Mouse (Mus musculus): ENCODE data around the gene Ecel1. TPM values are rescaled to one million over a fixed set of nuclear protein-coding genes. Genes with fewer than 3 reads are reported as not detected.

Ecel1 gene
- polyA plus RNA-seq, 1 experiment from 2014 or later: 0.90 TPM

- 2% methylated on average over 54 of the region's 54 CpGs for WGBS
- H3K27ac ChIP-seq: no peak overlapping the region
- peak overlapping the region; percentile 56 for H3K4me3 ChIP-seq
- no peaks in the 10 kb centered on the region for H3K9me3 ChIP-seq
- peak overlapping the region; percentile 91 for H3K4me2 ChIP-seq
- peaks cover 72% of the 10 kb centered on the region for H3K27me3 ChIP-seq
- H3K36me3 ChIP-seq: no peaks in the 10 kb centered on the region
- peaks cover 18% of the 10 kb centered on the region for H3K4me1 ChIP-seq
- no peak for ATAC-seq (ENCODE audit: insufficient number of reproducible peaks, insufficient read depth, low FRiP score, low TSS enrichment, low read depth)
- H3K9ac ChIP-seq: peak overlapping the region; percentile 74
Observed at GRCm38 (mm10) chr1:87186261-87187036, 30.1 kb upstream of the Ecel1 start.

- Histone ChIP-seq H3K4me2 (no peak overlapping the region), H3K36me3 (no peaks in the 10 kb centered on the region), H3K9me3 (no peaks in the 10 kb centered on the region), H3K27me3 (peaks cover 81% of the 10 kb centered on the region), H3K4me1 (peaks cover 15% of the 10 kb centered on the region), H3K4me3 (no peak overlapping the region), H3K9ac (no peak overlapping the region), H3K27ac (no peak overlapping the region)
- 14% methylated on average over 13 of the region's 13 CpGs for WGBS
- no peak for ATAC-seq (ENCODE audit: insufficient number of reproducible peaks, insufficient read depth, low FRiP score, low TSS enrichment, low read depth)
Observed at GRCm38 (mm10) chr1:87185526-87185925, 29.2 kb upstream of the Ecel1 start.

- Histone ChIP-seq H3K27ac (no peak overlapping the region), H3K4me2 (peak overlapping the region; percentile 43), H3K4me1 (peaks cover 12% of the 10 kb centered on the region), H3K36me3 (no peaks in the 10 kb centered on the region), H3K9me3 (no peaks in the 10 kb centered on the region), H3K4me3 (no peak overlapping the region), H3K9ac (no peak overlapping the region), H3K27me3 (peaks cover 82% of the 10 kb centered on the region)
- ATAC-seq (ENCODE audit: insufficient number of reproducible peaks, insufficient read depth, low FRiP score, low TSS enrichment, low read depth): no peak
- 8% methylated on average over 20 of the region's 20 CpGs for WGBS
Observed at GRCm38 (mm10) chr1:87184751-87185139, 28.4 kb upstream of the Ecel1 start.

- WGBS: 29% methylated on average over 15 of the region's 15 CpGs
- Histone ChIP-seq H3K9me3 (no peaks in the 10 kb centered on the region), H3K9ac (no peak overlapping the region), H3K36me3 (no peaks in the 10 kb centered on the region), H3K27me3 (peaks cover 81% of the 10 kb centered on the region), H3K4me3 (no peak overlapping the region), H3K4me1 (peaks cover 12% of the 10 kb centered on the region), H3K27ac (no peak overlapping the region), H3K4me2 (peak overlapping the region; percentile 43)
- ATAC-seq (ENCODE audit: insufficient number of reproducible peaks, insufficient read depth, low FRiP score, low TSS enrichment, low read depth): no peak
Observed at GRCm38 (mm10) chr1:87183998-87184750, 27.9 kb upstream of the Ecel1 start.

GRCm38 (mm10) chr1:87183013-87183412 is 26.7 kb upstream of the Ecel1 start, which contains the start of gene Prss56:
Gene Prss56 (plus strand): TSS chr1:87183313.
- ATAC-seq (ENCODE audit: insufficient number of reproducible peaks, insufficient read depth, low FRiP score, low TSS enrichment, low read depth): no peak
- WGBS: 54% methylated on average over 9 of the region's 9 CpGs
- H3K9me3 ChIP-seq: no peaks in the 10 kb centered on the region
- no peak within 1 kb of the TSS for H3K27ac ChIP-seq
- H3K36me3 ChIP-seq: no peaks in the 10 kb centered on the region
- H3K4me2 ChIP-seq: no peak within 1 kb of the TSS
- H3K27me3 ChIP-seq: peaks cover 69% of the 10 kb centered on the region
- H3K9ac ChIP-seq: no peak within 1 kb of the TSS
- H3K4me3 ChIP-seq: no peak within 1 kb of the TSS
- H3K4me1 ChIP-seq: peaks cover 12% of the 10 kb centered on the region

- Histone ChIP-seq H3K27ac (no peak overlapping the region), H3K9me3 (no peaks in the 10 kb centered on the region), H3K9ac (no peak overlapping the region), H3K36me3 (no peaks in the 10 kb centered on the region), H3K4me1 (peaks cover 11% of the 10 kb centered on the region), H3K27me3 (peaks cover 50% of the 10 kb centered on the region), H3K4me2 (no peak overlapping the region), H3K4me3 (no peak overlapping the region)
- 39% methylated on average over 5 of the region's 5 CpGs for WGBS
- ATAC-seq (ENCODE audit: insufficient number of reproducible peaks, insufficient read depth, low FRiP score, low TSS enrichment, low read depth): no peak
Observed at GRCm38 (mm10) chr1:87180896-87181295, 24.6 kb upstream of the Ecel1 start.

GRCm38 (mm10) chr1:87175852-87176292 is 19.6 kb upstream of the Ecel1 start:
- WGBS: 8% methylated on average over 11 of the region's 11 CpGs
- no peaks in the 10 kb centered on the region for H3K36me3 ChIP-seq
- H3K4me1 ChIP-seq: peaks cover 18% of the 10 kb centered on the region
- ATAC-seq (ENCODE audit: insufficient number of reproducible peaks, insufficient read depth, low FRiP score, low TSS enrichment, low read depth): peak; percentile 76
- H3K4me3 ChIP-seq: no peak overlapping the region
- H3K4me2 ChIP-seq: peak overlapping the region; percentile 26
- no peak overlapping the region for H3K9ac ChIP-seq
- H3K27ac ChIP-seq: no peak overlapping the region
- H3K27me3 ChIP-seq: peaks cover 42% of the 10 kb centered on the region
- H3K9me3 ChIP-seq: no peaks in the 10 kb centered on the region

GRCm38 (mm10) chr1:87174006-87174955 is 18.0 kb upstream of the Ecel1 start:
- Histone ChIP-seq H3K4me2 (peak overlapping the region; percentile 37; the same call in 1 of the 2 replicates), H3K27ac (no peak overlapping the region), H3K36me3 (no peaks in the 10 kb centered on the region), H3K9ac (no peak overlapping the region), H3K4me3 (no peak overlapping the region), H3K27me3 (peaks cover 53% of the 10 kb centered on the region), H3K4me1 (peaks cover 26% of the 10 kb centered on the region), H3K9me3 (no peaks in the 10 kb centered on the region)
- WGBS: 24% methylated on average over 28 of the region's 28 CpGs
- ATAC-seq (ENCODE audit: insufficient number of reproducible peaks, insufficient read depth, low FRiP score, low TSS enrichment, low read depth): no peak

GRCm38 (mm10) chr1:87172316-87172715 is 16.0 kb upstream of the Ecel1 start:
- Histone ChIP-seq H3K9ac (no peak overlapping the region), H3K4me2 (no peak overlapping the region), H3K27ac (no peak overlapping the region), H3K36me3 (no peaks in the 10 kb centered on the region), H3K9me3 (no peaks in the 10 kb centered on the region), H3K4me1 (peaks cover 26% of the 10 kb centered on the region), H3K4me3 (no peak overlapping the region), H3K27me3 (peaks cover 69% of the 10 kb centered on the region)
- WGBS: 55% methylated on average over 9 of the region's 9 CpGs
- ATAC-seq (ENCODE audit: insufficient number of reproducible peaks, insufficient read depth, low FRiP score, low TSS enrichment, low read depth): no peak

- 94% methylated on average over 1 of the region's 1 CpGs for WGBS
- Histone ChIP-seq H3K9ac (no peak overlapping the region), H3K4me3 (no peak overlapping the region), H3K9me3 (no peaks in the 10 kb centered on the region), H3K27ac (no peak overlapping the region), H3K36me3 (no peaks in the 10 kb centered on the region), H3K27me3 (peaks cover 77% of the 10 kb centered on the region), H3K4me2 (no peak overlapping the region), H3K4me1 (peaks cover 25% of the 10 kb centered on the region)
- ATAC-seq (ENCODE audit: insufficient number of reproducible peaks, insufficient read depth, low FRiP score, low TSS enrichment, low read depth): no peak
Observed at GRCm38 (mm10) chr1:87171312-87171711, 15.0 kb upstream of the Ecel1 start.

GRCm38 (mm10) chr1:87170458-87170857 is 14.1 kb upstream of the Ecel1 start:
- Histone ChIP-seq H3K9ac (no peak overlapping the region), H3K4me3 (no peak overlapping the region), H3K4me1 (peaks cover 16% of the 10 kb centered on the region), H3K36me3 (no peaks in the 10 kb centered on the region), H3K27ac (no peak overlapping the region), H3K9me3 (no peaks in the 10 kb centered on the region), H3K27me3 (peaks cover 85% of the 10 kb centered on the region), H3K4me2 (peak overlapping the region; percentile 41)
- WGBS: 8% methylated on average over 19 of the region's 19 CpGs
- ATAC-seq (ENCODE audit: insufficient number of reproducible peaks, insufficient read depth, low FRiP score, low TSS enrichment, low read depth): no peak
